Mouse (Mus musculus) MN1 (cell line): ENCODE measurements at regions not wholly inside any gene's neighbourhood (a gene's known extent, or its start where the extent isn't known, plus 50 kb on each side); places are given as distances from the start of the nearest gene placed in this dataset.

ENCODE experiments used
- DNase-seq: peaks from one replicate; pipeline ENCODE4 v3.0.0-alpha.2; 2016; ENCODE audit warnings: low spot score

- no peak for DNase-seq
Measured at GRCm38 (mm10) chr4:47724331-47725004, 250.0 kb downstream of the Sec61b start.

GRCm38 (mm10) chr4:47725005-47725340 lies 250.5 kb downstream of the Sec61b start:
- no peak for DNase-seq

- DNase-seq = no peak
Measured at GRCm38 (mm10) chr4:47746498-47747190, 272.2 kb downstream of the Sec61b start.

- DNase-seq = peak; percentile 9
Measured at GRCm38 (mm10) chr4:47772230-47772920, 272.6 kb upstream of the Nr4a3 start.

- DNase-seq = no peak
Measured at GRCm38 (mm10) chr4:47774664-47775063, 270.3 kb upstream of the Nr4a3 start.

GRCm38 (mm10) chr4:47781039-47781438 lies 263.9 kb upstream of the Nr4a3 start:
- DNase-seq = peak; percentile 56

- DNase-seq = no peak
Measured at GRCm38 (mm10) chr4:47796977-47797376, 248.0 kb upstream of the Nr4a3 start.

GRCm38 (mm10) chr4:47799165-47799564 lies 245.8 kb upstream of the Nr4a3 start:
- no peak for DNase-seq

- DNase-seq = no peak
Measured at GRCm38 (mm10) chr4:47803111-47803510, 241.8 kb upstream of the Nr4a3 start.

- DNase-seq = no peak
Measured at GRCm38 (mm10) chr4:47807877-47808276, 237.1 kb upstream of the Nr4a3 start.

GRCm38 (mm10) chr4:47814030-47814429 lies 230.9 kb upstream of the Nr4a3 start:
- DNase-seq = no peak

- no peak for DNase-seq
Measured at GRCm38 (mm10) chr4:47818371-47819159, 226.4 kb upstream of the Nr4a3 start.

- DNase-seq = no peak
Measured at GRCm38 (mm10) chr4:47820562-47820961, 224.4 kb upstream of the Nr4a3 start.

GRCm38 (mm10) chr4:47823299-47823698 lies 221.7 kb upstream of the Nr4a3 start:
- no peak for DNase-seq

- DNase-seq = no peak
Measured at GRCm38 (mm10) chr4:47824083-47824482, 220.9 kb upstream of the Nr4a3 start.

- no peak for DNase-seq
Measured at GRCm38 (mm10) chr4:47832905-47833304, 212.0 kb upstream of the Nr4a3 start.

- no peak for DNase-seq
Measured at GRCm38 (mm10) chr4:47838411-47838810, 206.5 kb upstream of the Nr4a3 start.

GRCm38 (mm10) chr4:47842128-47842656 lies 202.8 kb upstream of the Nr4a3 start:
- DNase-seq = no peak

- no peak for DNase-seq
Measured at GRCm38 (mm10) chr4:47845239-47845638, 199.7 kb upstream of the Nr4a3 start.

GRCm38 (mm10) chr4:47846389-47847318 lies 198.3 kb upstream of the Nr4a3 start:
- no peak for DNase-seq

- DNase-seq = no peak
Measured at GRCm38 (mm10) chr4:47861151-47861550, 183.8 kb upstream of the Nr4a3 start.
